Mouse (Mus musculus) embryonic fibroblast, embryonic 13.5 days (primary cell): ENCODE measurements at regions not wholly inside any gene's neighbourhood (a gene's known extent, or its start where the extent isn't known, plus 50 kb on each side); places are given as distances from the start of the nearest gene placed in this dataset.

ENCODE experiments used
- CTCF ChIP-seq: IDR thresholded peaks from 2 replicates; pipeline ENCODE4 v1.5.1; 2011; ENCODE audit warnings: mild to moderate bottlenecking, control low read depth, low read length, moderate library complexity, borderline replicate concordance; ENCODE audit not compliant: insufficient read depth
- POLR2A ChIP-seq: IDR thresholded peaks from 2 replicates; pipeline ENCODE4 v1.6.1; 2011; ENCODE audit warnings: low read depth, mild to moderate bottlenecking, control low read depth, low read length, moderate library complexity

DNA sequence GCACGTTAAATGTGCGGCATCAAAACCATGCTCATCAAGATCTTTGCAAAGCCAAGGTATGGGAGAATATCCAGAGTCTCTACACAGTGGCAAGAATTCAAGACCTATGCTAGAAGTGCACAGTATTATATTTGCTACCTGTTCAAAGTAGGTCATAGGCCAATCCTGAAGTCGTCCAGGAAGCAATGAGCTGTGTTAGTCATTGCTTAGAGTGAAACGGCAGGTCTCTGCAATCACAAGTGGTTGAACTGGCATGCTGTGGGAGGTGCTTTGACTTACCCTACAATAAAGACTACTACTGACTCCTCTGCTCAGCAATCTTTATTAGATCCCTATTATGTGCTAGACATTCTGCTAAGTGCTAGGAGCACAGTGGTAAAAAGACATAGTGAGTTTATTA, 80.8 kb downstream of the Areg start:
- TF ChIP-seq POLR2A = no peak
- no peak for TF ChIP-seq CTCF
